Mouse (Mus musculus) cortical plate, adult 2 months (tissue): ENCODE results near the gene Cyb5d1. TPM values are rescaled to one million over a fixed set of nuclear protein-coding genes. Genes with fewer than 3 reads are reported as not detected.
A peak's percentile ranks its signal among the peaks of the same experiment; 100 is the strongest.

Experiments used
- H3K27ac ChIP-seq: fragments of 200-500 bp; 2 replicates; pipeline ENCODE4 v1.5.1; 2012; ENCODE audit warnings: low read length, control low read depth, inconsistent platforms; ENCODE audit not compliant: insufficient read depth
- H3K4me1 ChIP-seq: fragments of 200-500 bp; 2 replicates; pipeline ENCODE4 v1.6.1; 2011; ENCODE audit warnings: low read length; ENCODE audit not compliant: control insufficient read depth, insufficient read depth
- H3K4me3 ChIP-seq: fragments of 200-500 bp; 2 replicates; pipeline ENCODE4 v1.5.1; 2011; ENCODE audit warnings: mild to moderate bottlenecking, low read length, control low read depth; ENCODE audit not compliant: insufficient read depth
- CTCF ChIP-seq: fragments of 200-500 bp; IDR thresholded peaks from 2 replicates; pipeline ENCODE4 v1.5.1; 2011; ENCODE audit warnings: mild to moderate bottlenecking, control low read depth, low read length; ENCODE audit not compliant: insufficient read depth; ENCODE audit errors: extremely low read depth
- POLR2A ChIP-seq: fragments of 200-500 bp; IDR thresholded peaks from 2 replicates; pipeline ENCODE4 v1.6.1; 2011; ENCODE audit warnings: mild to moderate bottlenecking, low read length, control low read depth; ENCODE audit not compliant: insufficient read depth; ENCODE audit errors: extremely low read depth
- polyA plus RNA-seq: library from polyadenylated mRNA; depleted of rRNA; stranded (reverse); fragments of >200 nt; gene quantifications from 2 replicates; pipeline ENCODE4 v1.2.3, GENCODE M21; 2012

Cyb5d1 gene
- polyA plus RNA-seq, 1 experiment, result 35.6 TPM

DNA sequence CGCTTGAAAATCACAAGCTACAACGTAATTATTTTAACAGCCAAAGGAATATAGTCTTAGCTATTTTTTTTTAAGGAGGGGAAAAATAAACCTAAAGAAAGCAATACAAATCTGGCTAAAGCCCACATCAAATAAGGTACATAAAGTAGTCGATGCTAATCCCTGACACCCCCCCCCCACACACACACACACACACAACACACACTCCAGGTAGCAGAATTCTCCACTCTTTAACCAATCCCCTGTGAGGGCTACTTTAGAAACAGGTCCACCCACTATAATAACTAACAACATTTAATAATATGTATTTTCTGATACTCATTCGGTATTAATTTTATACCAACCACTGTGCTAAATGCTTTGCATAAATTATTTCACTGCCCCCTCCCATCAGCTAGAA, 21.1 kb upstream of the Cyb5d1 start:
- TF ChIP-seq POLR2A (no peak), CTCF (no peak)
- Histone ChIP-seq H3K27ac (no peak overlapping the region), H3K4me1 (peaks cover 5% of the 10 kb centered on the region; the same call in 1 of the 2 replicates), H3K4me3 (peak overlapping the region; percentile 68; the same call in 1 of the 2 replicates)

DNA sequence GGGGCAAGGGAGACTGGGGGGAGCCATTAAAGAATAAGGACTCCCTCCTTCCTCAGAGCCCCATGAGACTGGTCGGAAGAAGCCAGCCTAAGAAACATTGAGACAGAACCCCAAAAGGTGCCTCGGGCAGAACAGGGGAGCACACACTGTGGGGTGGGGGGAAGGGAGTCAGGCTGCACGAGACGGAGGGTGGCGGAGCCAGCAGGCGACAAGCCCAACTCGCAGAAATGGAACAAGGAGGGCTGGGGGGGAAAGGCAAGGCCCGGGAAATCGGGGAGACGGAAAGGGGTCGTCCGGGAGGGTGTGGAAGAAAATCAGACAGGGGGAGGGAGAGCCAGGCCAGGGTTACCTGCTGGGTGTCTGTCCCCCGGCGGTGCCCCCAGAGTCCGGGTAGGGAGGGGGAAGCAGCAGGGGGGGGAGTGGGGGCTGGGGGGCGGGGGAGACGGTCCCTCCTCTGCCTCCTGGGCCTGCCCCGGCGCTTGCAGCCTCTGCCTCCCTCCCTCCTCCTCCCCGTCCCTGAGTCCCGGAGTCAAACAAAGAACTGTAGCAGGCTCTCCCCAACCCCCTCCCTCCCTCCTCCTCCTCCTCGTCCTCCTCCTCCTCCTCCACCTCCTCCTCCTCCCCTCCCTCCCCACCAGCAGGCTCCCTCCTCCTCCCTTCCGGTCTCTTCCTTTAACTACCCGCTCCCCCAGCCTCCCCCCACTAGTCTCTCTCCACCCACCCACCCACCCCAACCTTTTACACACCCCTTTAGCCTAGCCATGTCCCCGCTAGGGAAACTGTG, 20.4 kb upstream of the Cyb5d1 start:
- TF ChIP-seq POLR2A (0 out of 2 replicates have a peak, but pooled peaks have one; percentile 11), CTCF (no peak)
- H3K4me1 ChIP-seq, result peaks cover 5% of the 10 kb centered on the region; the same call in 1 of the 2 replicates
- H3K27ac ChIP-seq, result peak overlapping the region; percentile 49
- H3K4me3 ChIP-seq, result peak overlapping the region; percentile 68

DNA sequence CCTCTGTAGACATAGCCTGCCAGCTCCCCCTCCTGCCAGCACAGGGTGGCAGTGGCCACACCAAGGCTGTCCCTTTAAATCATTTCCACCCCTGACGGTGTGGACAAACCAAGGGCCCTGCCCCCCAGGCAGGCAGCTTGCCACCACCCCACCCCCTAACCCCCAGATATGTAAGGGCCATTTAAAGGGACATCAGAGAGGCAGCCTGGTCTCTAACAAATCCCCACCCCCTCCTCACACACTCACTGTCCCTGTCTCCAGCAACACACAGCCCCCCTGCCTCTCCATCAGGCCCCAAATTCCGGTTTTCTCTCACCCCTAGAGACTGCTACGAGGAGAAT, 19.9 kb upstream of the Cyb5d1 start:
- Histone ChIP-seq H3K4me3 (peak overlapping the region; percentile 68), H3K27ac (peak overlapping the region; percentile 49), H3K4me1 (peaks cover 5% of the 10 kb centered on the region; the same call in 1 of the 2 replicates)
- TF ChIP-seq CTCF (no peak), POLR2A (0 out of 2 replicates have a peak, but pooled peaks have one; percentile 21)

DNA sequence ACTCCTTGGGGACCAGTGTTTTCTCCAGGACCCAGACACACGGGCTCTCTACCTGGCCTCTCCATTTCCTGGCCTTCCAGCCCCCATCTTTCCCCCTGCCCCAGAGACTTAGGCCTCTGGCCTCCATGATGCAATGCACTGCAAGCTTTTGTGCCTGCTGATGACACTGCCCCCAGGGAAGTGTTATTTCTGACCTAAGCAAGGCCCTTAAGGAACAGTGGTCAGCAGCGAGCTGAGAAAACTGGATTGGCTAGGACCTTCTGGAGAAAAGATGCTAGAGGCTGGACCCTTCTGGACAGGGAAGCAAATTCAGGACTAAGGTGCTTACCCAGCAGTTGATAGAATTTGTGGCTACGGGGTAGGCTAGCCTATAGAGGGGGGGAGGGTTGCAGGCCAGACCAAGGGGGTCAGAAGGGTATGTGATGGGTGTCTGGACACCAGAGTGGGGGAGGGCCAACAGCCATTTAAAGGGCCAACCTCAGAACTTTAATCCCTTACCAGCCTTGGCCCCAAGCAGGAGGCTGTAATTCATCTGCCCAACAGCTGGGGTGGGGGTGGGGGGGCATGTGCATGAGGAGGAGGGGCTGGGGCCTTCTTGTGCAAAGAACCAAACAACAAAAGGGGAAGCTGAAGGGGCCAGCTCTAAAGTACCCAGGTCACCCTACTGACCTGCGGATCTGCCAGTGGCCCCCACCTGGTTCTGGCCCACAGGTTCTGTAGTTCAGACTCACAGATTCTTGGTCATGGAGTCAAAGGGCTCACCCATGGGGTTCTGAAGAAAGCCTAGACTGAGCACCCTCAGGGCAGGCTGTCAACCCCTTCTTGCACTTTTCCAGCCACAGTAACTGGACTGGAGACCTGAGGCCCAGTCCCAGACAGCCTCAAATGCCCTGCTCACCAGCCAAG, 19.2 kb upstream of the Cyb5d1 start:
- no peak for TF ChIP-seq POLR2A
- no peak for TF ChIP-seq CTCF
- Histone ChIP-seq H3K4me3 (peak overlapping the region; percentile 68), H3K27ac (no peak overlapping the region), H3K4me1 (peaks cover 5% of the 10 kb centered on the region; the same call in 1 of the 2 replicates)

DNA sequence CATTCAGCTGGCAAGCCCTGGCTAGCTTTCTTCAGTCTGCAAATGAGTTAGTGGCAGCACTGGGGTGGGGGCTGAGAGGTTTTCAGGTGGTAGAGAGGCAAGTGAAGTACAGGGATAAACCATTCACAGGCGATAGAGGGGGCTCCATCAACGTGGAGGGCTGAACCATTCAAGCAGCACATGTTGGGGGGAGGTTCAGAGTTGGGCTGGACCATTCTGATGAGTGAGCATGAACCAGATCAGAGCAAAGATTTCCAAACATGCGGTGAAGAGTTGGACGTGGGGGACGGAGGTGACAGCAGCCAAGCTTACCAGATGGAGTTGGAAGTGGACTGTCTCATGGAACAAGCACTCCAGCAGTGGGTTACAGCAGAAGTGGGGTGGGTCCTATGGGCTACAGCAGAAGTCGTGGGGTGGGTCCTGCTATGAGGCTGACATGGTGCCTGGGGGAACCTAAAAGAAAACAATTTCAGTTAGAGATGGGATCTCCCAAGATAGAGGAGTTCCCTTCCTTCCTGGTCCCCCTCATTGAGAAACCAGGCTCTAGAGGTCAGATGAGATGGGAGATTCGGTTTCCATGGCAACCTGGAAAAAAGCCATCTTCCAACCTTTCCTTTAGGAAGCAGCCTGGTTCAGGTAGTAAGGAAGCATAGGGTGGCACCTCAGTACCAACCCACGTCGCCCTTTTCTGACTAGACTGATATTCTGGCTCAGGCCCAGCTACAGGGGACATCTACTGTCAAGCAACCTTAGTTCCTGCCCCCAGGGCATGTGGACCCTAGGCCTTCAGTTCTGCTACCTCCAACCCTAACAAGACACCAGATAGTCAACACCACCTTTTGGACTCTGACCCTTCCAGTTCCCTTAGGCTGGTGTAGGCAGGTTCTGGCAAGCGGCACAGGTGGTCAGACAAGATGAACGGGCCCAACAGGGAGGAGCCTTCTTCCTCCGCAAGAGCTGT, 18.1 kb upstream of the Cyb5d1 start, which contains the start of gene Kdm6b:
Kdm6b (minus strand) TSS at position 455 of the 961 bp plus-strand sequence.
- H3K4me1 ChIP-seq, result peaks cover 5% of the 10 kb centered on the region; the same call in 1 of the 2 replicates
- no peak for TF ChIP-seq POLR2A
- no peak for TF ChIP-seq CTCF
- H3K4me3 ChIP-seq, result peak within 1 kb of the TSS; percentile 63; the same call in 1 of the 2 replicates
- no peak within 1 kb of the TSS for H3K27ac ChIP-seq

DNA sequence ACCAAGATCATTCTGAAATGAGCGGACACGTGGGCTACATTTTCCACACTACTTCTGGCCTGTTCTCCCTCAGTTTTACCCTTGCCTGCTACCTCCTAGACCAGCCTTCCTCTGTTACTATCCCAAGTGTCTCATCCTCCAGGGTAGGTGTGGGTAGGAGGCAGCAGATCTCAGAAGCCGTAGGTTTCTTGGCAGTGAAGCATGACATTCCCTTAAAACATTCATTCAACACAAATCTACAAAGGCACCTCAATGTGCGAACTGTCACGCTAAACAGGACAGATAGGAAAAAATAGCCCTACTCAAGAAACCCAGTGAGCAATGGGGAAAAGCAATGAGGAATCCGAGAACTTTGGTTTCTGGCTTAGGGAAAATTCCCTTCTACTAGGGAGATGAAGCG, 17.1 kb upstream of the Cyb5d1 start:
- peaks cover 6% of the 10 kb centered on the region for H3K4me1 ChIP-seq
- peak overlapping the region; percentile 63; the same call in 1 of the 2 replicates for H3K4me3 ChIP-seq
- no peak for TF ChIP-seq CTCF
- TF ChIP-seq POLR2A, result no peak

DNA sequence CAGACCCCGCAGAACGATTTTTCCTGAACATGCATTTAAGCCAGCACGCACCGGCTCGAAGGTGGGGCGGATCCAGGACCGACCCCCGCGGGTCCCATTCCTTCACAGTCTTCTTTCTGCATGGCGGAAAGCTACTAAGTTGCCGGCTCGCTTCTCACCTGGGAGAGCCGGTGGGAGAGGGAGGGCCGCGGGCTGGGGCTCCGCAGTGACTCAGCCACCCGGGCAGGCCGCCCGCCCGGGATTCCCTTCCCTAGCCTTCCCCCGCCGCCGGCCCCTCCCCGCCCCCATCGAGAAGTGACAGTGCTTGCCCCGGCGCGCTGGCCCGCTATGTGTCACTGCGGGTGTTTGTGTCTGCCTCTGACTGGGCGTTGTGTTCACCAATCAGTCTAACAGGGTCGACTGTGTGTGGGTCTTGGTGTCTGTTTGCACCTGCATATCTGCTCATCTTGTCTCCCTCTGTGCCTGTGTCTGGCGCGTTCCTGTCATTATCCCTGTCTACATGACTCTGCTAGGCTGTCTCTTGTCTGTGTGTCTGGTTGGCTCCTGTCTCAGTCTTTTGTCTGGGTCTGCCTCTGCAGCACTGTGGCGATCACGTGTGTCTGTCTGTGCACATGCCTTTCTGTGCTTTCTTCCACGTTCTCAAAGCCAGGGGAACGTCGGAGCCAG, 16.2 kb upstream of the Cyb5d1 start:
- H3K4me1 ChIP-seq, result peaks cover 6% of the 10 kb centered on the region
- peak overlapping the region; percentile 85 for H3K27ac ChIP-seq
- TF ChIP-seq CTCF (no peak), POLR2A (peak; percentile 72)
- H3K4me3 ChIP-seq, result peak overlapping the region; percentile 63

More for the DNA sequence above, 17.1 kb upstream of the Cyb5d1 start:
- H3K27ac ChIP-seq, result no peak overlapping the region

DNA sequence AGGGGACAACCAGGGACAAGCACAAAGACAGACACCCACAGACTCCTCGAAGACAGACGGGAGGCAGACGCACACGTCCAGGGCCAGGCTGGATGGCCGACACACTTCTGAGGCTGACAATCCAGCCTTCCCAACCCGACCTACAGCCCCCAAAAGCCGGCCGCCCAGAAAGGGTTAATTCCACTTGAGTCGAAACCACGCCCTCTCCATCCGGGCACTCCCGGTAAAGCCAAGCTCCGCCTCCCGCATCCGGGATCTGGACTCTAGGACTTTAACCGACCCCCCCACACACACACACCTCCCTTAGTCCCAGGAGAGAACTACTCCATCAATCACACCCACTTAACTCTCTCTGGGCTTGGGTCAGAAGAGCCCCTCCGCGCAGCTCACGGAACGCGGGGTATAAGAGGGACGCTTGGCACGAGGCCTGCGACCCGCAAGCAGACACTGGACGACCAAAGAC, 15.7 kb upstream of the Cyb5d1 start:
- TF ChIP-seq CTCF (no peak), POLR2A (peak; percentile 67; the same call in 1 of the 2 replicates)
- peak overlapping the region; percentile 94 for H3K27ac ChIP-seq
- peak overlapping the region; percentile 63 for H3K4me3 ChIP-seq
- H3K4me1 ChIP-seq, result peaks cover 6% of the 10 kb centered on the region
